Mouse (Mus musculus): ENCODE measurements at regions not wholly inside any gene's neighbourhood (a gene's known extent, or its start where the extent isn't known, plus 50 kb on each side); places are given as distances from the start of the nearest gene placed in this dataset.

GRCm38 (mm10) chr3:153071549-153071948, 89.5 kb upstream of the St6galnac5 start:
- Histone ChIP-seq H3K79me2 (ENCODE audit: control insufficient read depth, insufficient read depth, low read length, poor library complexity) (no peaks in the 10 kb centered on the region), H3K4me3 (ENCODE audit: control insufficient read depth in 1 of 2, insufficient read depth in 1 of 2, low read depth in 2 of 2, low read length in 2 of 2) (no peak overlapping the region), H3K9me3 (replicated peaks; ENCODE audit: insufficient read depth, low read length) (no peaks in the 10 kb centered on the region), H3K9ac (ENCODE audit: control insufficient read depth, low read depth, low read length, poor library complexity, severe bottlenecking) (no peak overlapping the region), H3K27ac (ENCODE audit: control insufficient read depth, low read depth, low read length) (no peak overlapping the region), H3K27me3 (ENCODE audit: control insufficient read depth in 1 of 2, insufficient read depth in 2 of 2, low read length in 2 of 2) (no peaks in the 10 kb centered on the region; a peak in 1 of 4 replicates), H3K4me1 (ENCODE audit: control insufficient read depth in 1 of 2, insufficient read depth in 2 of 2, low read length in 2 of 2) (peaks cover 0 to 2% of the 10 kb centered on the region in 2 experiments; a peak in 1 of 4 replicates), H3K36me3 (ENCODE audit: control insufficient read depth in 1 of 2, insufficient read depth in 2 of 2, low read length in 2 of 2) (no peaks in the 10 kb centered on the region)
- TF ChIP-seq HCFC1 (IDR thresholded peaks at IDR 0.05; ENCODE audit: low read depth, low read length) (no peak), MYB (IDR thresholded peaks at IDR 0.05; ENCODE audit: low read depth, low read length) (no peak), BHLHE40 (IDR thresholded peaks at IDR 0.05; ENCODE audit: borderline replicate concordance, low read depth, low read length) (no peak), ELF1 (IDR thresholded peaks at IDR 0.05; ENCODE audit: low read depth, low read length) (no peak), JUND (IDR thresholded peaks at IDR 0.05; ENCODE audit: low read depth, low read length) (no peak), GABPA (IDR thresholded peaks at IDR 0.05; ENCODE audit: low read depth, low read length) (no peak), NELFE (IDR thresholded peaks at IDR 0.05; ENCODE audit: low read depth, low read length) (no peak), KAT2A (conservative IDR thresholded peaks at IDR 0.05; ENCODE audit: low read depth, low read length) (no peak), CHD2 (IDR thresholded peaks at IDR 0.05; ENCODE audit: low read length) (no peak)
- no peak for DNase-seq (ENCODE audit: low read depth, low spot score)

GRCm38 (mm10) chr3:153071123-153071522, 89.1 kb upstream of the St6galnac5 start:
- no peak overlapping the region for H3K27ac ChIP-seq (ENCODE audit: control insufficient read depth, low read depth, low read length)
- peak; percentile 10 for DNase-seq (ENCODE audit: low read depth, low spot score)
- no peaks in the 10 kb centered on the region for H3K79me2 ChIP-seq (ENCODE audit: control insufficient read depth, insufficient read depth, low read length, poor library complexity)
- H3K9ac ChIP-seq (ENCODE audit: control insufficient read depth, low read depth, low read length, poor library complexity, severe bottlenecking), result no peak overlapping the region
- TF ChIP-seq GATA1 (IDR thresholded peaks at IDR 0.05; ENCODE audit: low read depth, low read length) (peak; percentile 49; the same call in 1 of the 2 replicates), ZC3H11A (IDR thresholded peaks at IDR 0.05; ENCODE audit: low read depth, low read length) (no peak), TCF12 (IDR thresholded peaks at IDR 0.05; ENCODE audit: low read depth, low read length) (no peak), KAT2A (conservative IDR thresholded peaks at IDR 0.05; ENCODE audit: low read depth, low read length) (no peak), SIN3A (IDR thresholded peaks at IDR 0.05; ENCODE audit: low read length) (no peak), POLR2AphosphoS2 (IDR thresholded peaks at IDR 0.05; ENCODE audit: low read length) (no peak), EP300 (IDR thresholded peaks at IDR 0.05; ENCODE audit: low read depth in 1 of 2, low read length in 2 of 2) (peak; percentile 39 to 43; a peak in 2 of 4 replicates)
- H3K36me3 ChIP-seq (ENCODE audit: control insufficient read depth in 1 of 2, insufficient read depth in 2 of 2, low read length in 2 of 2), result no peaks in the 10 kb centered on the region
- peaks cover 0 to 2% of the 10 kb centered on the region in 2 experiments; a peak in 1 of 4 replicates for H3K4me1 ChIP-seq (ENCODE audit: control insufficient read depth in 1 of 2, insufficient read depth in 2 of 2, low read length in 2 of 2)
- H3K9me3 ChIP-seq (replicated peaks; ENCODE audit: insufficient read depth, low read length), result no peaks in the 10 kb centered on the region
- H3K27me3 ChIP-seq (ENCODE audit: control insufficient read depth in 1 of 2, insufficient read depth in 2 of 2, low read length in 2 of 2), result no peaks in the 10 kb centered on the region
- no peak overlapping the region for H3K4me3 ChIP-seq (ENCODE audit: control insufficient read depth in 1 of 2, insufficient read depth in 1 of 2, low read depth in 2 of 2, low read length in 2 of 2)

GRCm38 (mm10) chr3:153065890-153066289, 83.8 kb upstream of the St6galnac5 start:
- DNase-seq (ENCODE audit: low read depth, low spot score), result no peak
- H3K79me2 ChIP-seq (ENCODE audit: control insufficient read depth, insufficient read depth, low read length, poor library complexity), result no peaks in the 10 kb centered on the region
- 0 out of 4 replicates have a peak, but pooled peaks cover 0 to 2% of the 10 kb centered on the region in 2 experiments for H3K27me3 ChIP-seq (ENCODE audit: control insufficient read depth in 1 of 2, insufficient read depth in 2 of 2, low read length in 2 of 2)
- H3K36me3 ChIP-seq (ENCODE audit: control insufficient read depth in 1 of 2, insufficient read depth in 2 of 2, low read length in 2 of 2), result no peaks in the 10 kb centered on the region
- no peaks in the 10 kb centered on the region; a peak in 1 of 4 replicates for H3K4me1 ChIP-seq (ENCODE audit: control insufficient read depth in 1 of 2, insufficient read depth in 2 of 2, low read length in 2 of 2)
- no peak overlapping the region for H3K27ac ChIP-seq (ENCODE audit: control insufficient read depth, low read depth, low read length)
- H3K4me3 ChIP-seq (ENCODE audit: control insufficient read depth in 1 of 2, insufficient read depth in 1 of 2, low read depth in 2 of 2, low read length in 2 of 2), result no peak overlapping the region
- H3K9ac ChIP-seq (ENCODE audit: control insufficient read depth, low read depth, low read length, poor library complexity, severe bottlenecking), result no peak overlapping the region
- no peak for TF ChIP-seq SMC3 (IDR thresholded peaks at IDR 0.05; ENCODE audit: low read depth, low read length)
- H3K9me3 ChIP-seq (replicated peaks; ENCODE audit: insufficient read depth, low read length), result no peaks in the 10 kb centered on the region
